Mouse (Mus musculus): Measurements from ENCODE around the gene Papss2.
A peak's percentile ranks its signal among the peaks of the same experiment; 100 is the strongest.

Gene Papss2

DNA sequence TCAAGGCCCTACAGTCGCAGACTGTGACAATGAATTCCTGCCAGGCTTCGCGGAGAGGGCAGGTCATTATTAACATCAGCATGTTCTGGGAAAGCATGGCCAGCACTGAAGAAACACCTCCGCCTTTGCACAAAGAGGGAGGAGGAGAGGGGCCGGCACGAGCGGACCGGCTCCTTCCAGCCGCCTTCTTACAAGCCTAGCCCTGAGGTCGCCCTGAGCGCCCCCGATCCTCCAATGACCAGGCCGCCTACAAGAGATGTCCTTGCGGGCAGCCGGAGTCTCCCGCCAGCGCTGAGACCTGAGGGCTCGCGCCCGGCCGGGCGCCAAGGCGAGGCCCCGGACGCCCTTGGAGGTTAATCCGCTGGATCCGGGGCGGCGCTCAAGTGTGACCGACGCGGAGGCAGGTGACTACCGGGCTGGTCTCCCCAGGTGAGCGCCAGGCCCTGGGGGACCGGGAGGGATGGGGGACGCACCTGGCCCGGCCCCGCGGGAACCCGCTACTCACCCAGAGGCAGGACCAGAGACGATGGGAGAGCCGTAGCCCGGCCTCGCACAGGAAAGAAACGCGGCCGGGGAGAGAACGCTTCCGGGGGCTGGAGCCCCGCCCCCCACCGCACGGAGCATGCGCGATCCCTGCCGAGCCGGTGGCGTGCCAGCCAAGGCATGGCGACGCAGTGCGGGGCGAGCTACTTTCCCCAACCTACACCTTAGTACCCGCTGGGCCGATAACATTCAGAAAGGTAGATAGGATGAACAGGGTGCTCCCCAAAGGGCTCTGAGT, 116.4 kb downstream of the Papss2 start:
- peak; percentile 86 to 92 for DNase-seq (ENCODE audit: low spot score in 2 of 2)

DNA sequence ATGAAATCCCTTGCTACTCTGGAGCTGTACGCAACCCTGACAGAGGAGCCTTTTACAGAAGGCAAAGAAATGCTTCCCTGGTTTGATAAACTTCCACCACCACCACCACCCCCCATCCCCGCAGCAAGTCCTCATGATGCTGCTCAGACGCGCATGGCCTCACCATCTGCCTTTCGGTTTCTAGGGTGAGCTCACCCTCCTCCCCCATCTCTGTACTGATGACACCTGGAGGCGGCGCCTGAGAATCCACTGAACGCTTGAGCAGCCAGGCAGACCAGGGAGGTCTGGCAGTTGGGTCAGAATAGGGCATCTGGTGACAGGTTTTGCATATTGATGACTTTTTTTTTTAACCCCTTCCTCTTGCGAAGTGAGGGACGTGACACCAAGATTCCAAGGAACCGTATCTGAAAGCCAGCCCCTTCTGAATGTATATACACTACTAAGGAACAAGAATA, 117.0 kb downstream of the Papss2 start:
- peak in 1 of 2 experiments; percentile 37 for DNase-seq (ENCODE audit: low spot score in 2 of 2)

DNA sequence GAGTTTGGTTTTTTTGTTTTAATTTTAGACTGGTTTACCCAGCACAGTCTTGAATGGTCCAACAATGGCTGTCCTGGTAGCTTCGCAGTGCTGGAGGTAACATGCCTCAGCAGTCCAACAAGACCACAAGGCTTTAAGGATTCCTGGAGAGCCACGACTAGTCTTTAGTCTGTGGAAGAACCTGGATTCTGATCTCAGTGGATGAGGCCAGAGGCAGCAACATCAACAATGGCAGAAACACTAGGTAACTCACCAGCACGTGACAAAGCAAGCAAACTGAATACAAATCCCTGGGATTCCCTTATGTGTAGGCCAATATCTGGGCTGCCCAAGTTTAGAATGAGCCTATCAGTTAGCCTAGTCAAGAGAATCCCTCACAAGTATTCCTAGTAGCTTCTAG, 117.9 kb downstream of the Papss2 start:
- no peak for DNase-seq (ENCODE audit: low spot score in 2 of 2)

- peak; percentile 61 to 63 for DNase-seq (ENCODE audit: low spot score in 2 of 2)
These were observed 119.6 kb downstream of the Papss2 start for GRCm38 (mm10) chr19:32715201-32715600.

- DNase-seq (ENCODE audit: low spot score in 2 of 2), result no peak
These were observed 120.1 kb downstream of the Papss2 start for GRCm38 (mm10) chr19:32715681-32716080.

Measured in urinary bladder, adult 18-20 months (tissue).